Mouse (Mus musculus) MEL (cell line): ENCODE results near the gene Sox6. TPM values are rescaled to one million over a fixed set of nuclear protein-coding genes. Genes with fewer than 3 reads are reported as not detected.
A peak's percentile ranks its signal among the peaks of the same experiment; 100 is the strongest.
"Not testable (repeated sequence)": the region's sequence is repeated elsewhere in the genome, so short reads cannot be mapped to it uniquely, and the experiment has no call there.

Experiments
- DNase-seq: peaks from one replicate; pipeline ENCODE4 v3.0.0; 2011; ENCODE audit warnings: low read depth, low spot score
- H3K27ac ChIP-seq: 2 replicates; pipeline ENCODE4 v1.5.1; 2012; ENCODE audit warnings: low read depth, mild to moderate bottlenecking, control low read depth, low read length, moderate library complexity; ENCODE audit not compliant: control insufficient read depth
- H3K27me3 ChIP-seq, 2 experiments: fragments of 150-350 bp in 1 of 2; sonication (generic) in 1 of 2; 2 replicates each; pipeline ENCODE4 v1.6.1; 2012; ENCODE audit warnings: low read length in 2 of 2, mild to moderate bottlenecking in 2 of 2, improper control_type of control experiment in 1 of 2, moderate library complexity in 1 of 2; ENCODE audit not compliant: insufficient read depth in 2 of 2, control insufficient read depth in 1 of 2
- H3K36me3 ChIP-seq, 2 experiments: 2 replicates each; pipeline ENCODE4 v1.6.1; 2012 to 2014; ENCODE audit warnings: low read length in 2 of 2, improper control_type of control experiment in 1 of 2, inconsistent platforms in 1 of 2, mild to moderate bottlenecking in 1 of 2; ENCODE audit not compliant: insufficient read depth in 2 of 2, control insufficient read depth in 1 of 2
- H3K4me1 ChIP-seq, 2 experiments: fragments of 150-350 bp in 1 of 2; sonication (generic) in 1 of 2; 2 replicates each; pipeline ENCODE4 v1.6.1; 2012; ENCODE audit warnings: low read length in 2 of 2, improper control_type of control experiment in 1 of 2, mild to moderate bottlenecking in 1 of 2; ENCODE audit not compliant: insufficient read depth in 2 of 2, control insufficient read depth in 1 of 2
- H3K4me3 ChIP-seq, 2 experiments: fragments of 150-350 bp in 1 of 2; sonication (generic) in 1 of 2; 2 replicates each; pipeline ENCODE4 v1.5.1; 2012; ENCODE audit warnings: low read depth in 2 of 2, low read length in 2 of 2, mild to moderate bottlenecking in 2 of 2, moderate library complexity in 2 of 2, control low read depth in 1 of 2, improper control_type of control experiment in 1 of 2; ENCODE audit not compliant: control insufficient read depth in 1 of 2, insufficient read depth in 1 of 2
- H3K79me2 ChIP-seq: 2 replicates; pipeline ENCODE4 v1.6.1; 2012; ENCODE audit warnings: mild to moderate bottlenecking, low read length, moderate library complexity; ENCODE audit not compliant: control insufficient read depth, poor library complexity, insufficient read depth
- H3K9ac ChIP-seq: 2 replicates; pipeline ENCODE4 v1.6.1; 2012; ENCODE audit warnings: low read depth, mild to moderate bottlenecking, control low read depth, low read length, moderate library complexity; ENCODE audit not compliant: control insufficient read depth, poor library complexity, severe bottlenecking
- H3K9me3 ChIP-seq: fragments of 150-350 bp; sonication (generic); replicated peaks from 2 replicates; pipeline ENCODE4 v1.6.1; 2012; ENCODE audit warnings: mild to moderate bottlenecking, low read length, improper control_type of control experiment, moderate library complexity; ENCODE audit not compliant: insufficient read depth
- E2F4 ChIP-seq: IDR thresholded peaks from 2 replicates; pipeline ENCODE4 v1.6.1; 2011; ENCODE audit warnings: low read depth, low read length, improper control_type of control experiment, borderline replicate concordance
- ELF1 ChIP-seq: IDR thresholded peaks from 2 replicates; pipeline ENCODE4 v1.6.1; 2014; ENCODE audit warnings: low read depth, mild to moderate bottlenecking, inconsistent platforms, low read length, improper control_type of control experiment, moderate library complexity
- EP300 ChIP-seq, 2 experiments: IDR thresholded peaks; 2 replicates each; pipeline ENCODE4 v1.6.1; 2011; ENCODE audit warnings: improper control_type of control experiment in 2 of 2, low read length in 2 of 2, low read depth in 1 of 2, mild to moderate bottlenecking in 1 of 2
- GABPA ChIP-seq: IDR thresholded peaks from 2 replicates; pipeline ENCODE4 v1.6.1; 2012; ENCODE audit warnings: low read depth, mild to moderate bottlenecking, inconsistent platforms, low read length, improper control_type of control experiment, moderate library complexity
- GATA1 ChIP-seq: IDR thresholded peaks from 2 replicates; pipeline ENCODE4 v1.6.1; 2011; ENCODE audit warnings: low read depth, low read length, improper control_type of control experiment
- MAFK ChIP-seq: IDR thresholded peaks from 2 replicates; pipeline ENCODE4 v1.6.1; 2011; ENCODE audit warnings: low read depth, mild to moderate bottlenecking, low read length, improper control_type of control experiment, borderline replicate concordance
- MAZ ChIP-seq: IDR thresholded peaks from 2 replicates; pipeline ENCODE4 v1.6.1; 2012; ENCODE audit warnings: low read depth, mild to moderate bottlenecking, inconsistent platforms, low read length, improper control_type of control experiment
- MYB ChIP-seq: IDR thresholded peaks from 2 replicates; pipeline ENCODE4 v1.6.1; 2011; ENCODE audit warnings: mild to moderate bottlenecking, low read depth, low read length, improper control_type of control experiment
- RCOR1 ChIP-seq: IDR thresholded peaks from 2 replicates; pipeline ENCODE4 v1.6.1; 2012; ENCODE audit warnings: low read depth, mild to moderate bottlenecking, inconsistent platforms, low read length, improper control_type of control experiment
- USF1 ChIP-seq: IDR thresholded peaks from 2 replicates; pipeline ENCODE4 v1.6.1; 2014; ENCODE audit warnings: low read depth, mild to moderate bottlenecking, inconsistent platforms, low read length, improper control_type of control experiment, moderate library complexity
- polyA plus RNA-seq, 2 experiments: library from polyadenylated mRNA; stranded (reverse) in 1 of 2; unstranded in 1 of 2; fragments of >175 nt in 1 of 2; fragments of >200 nt in 1 of 2; gene quantifications; 2 replicates each; pipeline versions ENCODE4 v1.2.1 to v1.2.4; 2012; ENCODE audit warnings: low replicate concordance in 2 of 2, low read depth in 1 of 2; ENCODE audit not compliant: insufficient read length in 2 of 2, insufficient read depth in 1 of 2, missing spikeins in 1 of 2
- total RNA-seq: library from RNA; depleted of rRNA; stranded (reverse); fragments of 300-350 nt; gene quantifications from 2 replicates; pipeline ENCODE4 v1.2.3, GENCODE M21; 2012

Gene Sox6
- total and polyA plus RNA-seq, 3 experiments: 2.6 to 4.6 TPM; not detected in 1

GRCm38 (mm10) chr7:115615697-115616237 is 422.8 kb downstream of the Sox6 start:
- DNase-seq: no peak
- H3K27ac ChIP-seq: no peak overlapping the region

GRCm38 (mm10) chr7:115607485-115607884 is 431.1 kb downstream of the Sox6 start:
- H3K4me3 ChIP-seq: no peak overlapping the region
- no peaks in the 10 kb centered on the region for H3K79me2 ChIP-seq
- no peaks in the 10 kb centered on the region for H3K36me3 ChIP-seq
- no peak for TF ChIP-seq USF1
- no peak for TF ChIP-seq MAZ
- no peak for TF ChIP-seq GABPA
- no peak for TF ChIP-seq MYB
- TF ChIP-seq EP300 (IDR thresholded peaks at IDR 0.05; ENCODE audit: low read depth in 1 of 2, low read length in 2 of 2): no peak
- TF ChIP-seq ELF1: no peak
- no peak for TF ChIP-seq E2F4
- peaks cover 0 to 1% of the 10 kb centered on the region in 2 experiments; a peak in 3 of 4 replicates for H3K27me3 ChIP-seq
- no peak overlapping the region for H3K27ac ChIP-seq
- DNase-seq: no peak
- H3K4me1 ChIP-seq: no peaks in the 10 kb centered on the region
- no peaks in the 10 kb centered on the region for H3K9me3 ChIP-seq
- no peak overlapping the region for H3K9ac ChIP-seq

More at GRCm38 (mm10) chr7:115615697-115616237, 422.8 kb downstream of the Sox6 start:
- no peak overlapping the region for H3K9ac ChIP-seq
- no peaks in the 10 kb centered on the region for H3K36me3 ChIP-seq
- TF ChIP-seq GATA1: peak; percentile 35; the same call in 1 of the 2 replicates
- no peak for TF ChIP-seq MAFK
- 0 out of 2 replicates have a peak, but pooled peaks have one; percentile 14 for TF ChIP-seq RCOR1
- TF ChIP-seq MYB: no peak
- no peaks in the 10 kb centered on the region for H3K79me2 ChIP-seq
- H3K4me3 ChIP-seq: no peak overlapping the region
- H3K4me1 ChIP-seq: no peaks in the 10 kb centered on the region
- H3K27me3 ChIP-seq: peaks cover 0 to 1% of the 10 kb centered on the region in 2 experiments; a peak in 1 of 4 replicates
- no peaks in the 10 kb centered on the region for H3K9me3 ChIP-seq

GRCm38 (mm10) chr7:115606125-115606524 is 432.5 kb downstream of the Sox6 start:
- not testable (repeated sequence) for DNase-seq, H3K27me3 ChIP-seq, H3K9me3 ChIP-seq, H3K9ac ChIP-seq, H3K27ac ChIP-seq, H3K4me3 ChIP-seq, H3K36me3 ChIP-seq, H3K4me1 ChIP-seq, H3K79me2 ChIP-seq
